Mouse (Mus musculus) monocyte, adult 2 months (primary cell): Measurements from ENCODE around the gene Zfp462.

Source experiments
- DNase-seq, 2 experiments: peaks; one replicate each; pipeline ENCODE4 v3.0.0; 2022; ENCODE audit warnings: low spot score in 2 of 2, low read depth in 1 of 2

The Zfp462 gene

DNA sequence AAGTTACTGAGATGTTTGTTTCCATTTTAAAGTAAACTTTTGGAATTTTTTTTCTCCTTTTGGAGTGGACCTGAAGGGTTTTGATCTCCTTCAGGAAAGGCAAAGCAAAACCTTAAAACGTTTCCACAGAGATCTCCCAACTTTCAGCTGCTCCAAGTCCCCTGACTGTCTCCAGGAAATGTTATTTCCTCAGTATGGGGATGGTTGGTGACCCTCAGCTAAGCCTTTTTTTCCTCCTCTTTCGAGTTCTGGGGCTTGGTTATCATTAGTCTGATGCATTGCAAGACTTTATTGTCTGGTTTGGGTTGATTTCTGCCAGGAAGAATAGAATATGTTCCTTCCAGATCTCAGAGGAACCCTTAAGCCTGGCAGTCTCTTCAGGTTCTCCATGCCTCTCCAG is 5.3 kb downstream of the Zfp462 start:
- no peak for DNase-seq

DNA sequence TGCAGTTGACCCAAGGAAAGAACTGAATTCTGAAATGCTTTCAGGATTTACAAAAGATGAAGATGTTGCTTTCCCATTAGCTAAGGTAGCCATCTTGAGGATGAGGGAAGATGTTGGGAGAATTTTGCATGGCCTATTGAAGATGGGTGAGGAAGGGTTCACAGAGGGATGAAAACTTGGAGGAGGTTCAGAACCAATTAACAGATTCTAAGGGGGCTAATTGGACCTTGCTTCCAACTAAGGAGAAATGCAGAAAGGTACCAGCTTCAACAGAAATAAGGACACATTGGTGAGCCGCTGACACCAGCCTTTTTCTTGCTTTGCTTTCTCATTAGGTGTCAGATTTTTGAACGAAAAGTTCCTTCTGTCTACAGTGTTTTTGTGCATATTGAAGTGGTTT is 6.0 kb downstream of the Zfp462 start:
- DNase-seq, result no peak

DNA sequence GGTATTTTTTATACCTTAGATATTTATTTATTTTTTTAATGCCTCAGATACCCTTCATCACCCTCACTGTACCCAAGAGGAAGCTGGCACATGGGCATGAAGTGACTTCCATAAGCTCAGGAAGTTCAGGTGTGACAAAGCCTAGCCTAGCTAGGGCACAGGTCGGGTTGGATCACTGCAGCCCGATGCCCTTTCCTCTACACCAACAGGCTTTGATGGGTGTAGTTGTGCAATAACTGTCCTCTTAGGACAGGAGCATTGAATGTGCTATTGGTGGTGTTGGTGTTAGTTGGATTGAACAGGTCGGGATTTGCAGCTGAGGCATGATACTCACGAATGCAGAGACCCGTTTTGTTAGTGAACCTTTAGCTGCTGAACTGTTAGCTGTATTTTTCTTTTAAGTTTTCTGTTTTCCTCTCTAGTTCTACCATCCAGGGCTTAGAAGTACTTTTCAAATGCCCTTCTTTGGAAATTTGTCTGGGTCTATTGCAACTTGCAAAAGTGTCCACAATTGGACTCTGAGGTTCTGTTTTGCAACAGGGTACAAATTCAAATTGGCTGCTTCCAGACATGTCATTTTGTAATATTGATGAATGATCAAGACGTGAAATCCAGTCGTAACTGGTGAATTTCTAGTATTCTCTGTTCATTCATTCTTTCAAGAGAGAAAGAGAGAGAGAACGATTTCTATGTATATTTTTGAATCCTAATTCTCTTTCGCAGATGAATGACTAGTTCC is 9.0 kb downstream of the Zfp462 start:
- DNase-seq, result no peak

DNA sequence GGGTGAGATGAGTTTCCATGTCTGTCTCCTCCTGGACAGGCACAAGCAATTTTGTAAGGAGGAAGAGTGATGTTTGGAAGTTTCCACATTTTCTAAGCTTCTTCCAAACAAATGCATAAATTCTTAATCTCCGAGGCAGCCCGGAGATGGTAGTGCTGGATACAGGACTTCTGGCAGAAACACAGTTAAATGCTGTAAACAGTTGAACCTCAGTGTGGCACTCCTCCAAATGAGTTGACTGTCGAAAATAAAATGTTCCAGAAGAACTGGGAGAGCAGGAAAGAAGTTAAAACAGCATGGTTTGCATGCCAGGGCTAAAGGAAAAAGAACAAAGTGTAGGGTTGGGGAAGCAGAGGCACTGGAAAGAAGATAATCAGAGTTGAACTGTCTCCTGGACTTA is 9.6 kb downstream of the Zfp462 start:
- DNase-seq, result no peak

DNA sequence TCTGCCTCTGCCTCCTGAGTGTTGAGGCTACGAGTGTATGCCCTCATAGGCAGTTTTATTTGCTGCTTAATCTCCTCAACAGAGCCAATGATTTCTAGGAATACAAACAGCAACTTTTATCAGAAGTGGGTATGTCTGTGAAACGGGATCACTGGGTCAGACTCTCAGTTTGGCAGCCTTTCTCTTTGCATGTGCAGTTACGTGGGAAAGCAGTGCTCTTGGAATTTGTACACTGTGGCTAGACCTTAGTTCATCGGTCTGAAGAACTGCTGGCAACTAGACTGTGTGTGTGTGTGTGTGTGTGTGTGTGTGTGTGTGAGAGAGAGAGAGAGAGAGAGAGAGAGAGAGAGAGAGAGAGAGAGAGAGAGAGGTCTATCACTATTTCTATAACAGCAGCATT is 15.9 kb downstream of the Zfp462 start:
- no peak for DNase-seq

DNA sequence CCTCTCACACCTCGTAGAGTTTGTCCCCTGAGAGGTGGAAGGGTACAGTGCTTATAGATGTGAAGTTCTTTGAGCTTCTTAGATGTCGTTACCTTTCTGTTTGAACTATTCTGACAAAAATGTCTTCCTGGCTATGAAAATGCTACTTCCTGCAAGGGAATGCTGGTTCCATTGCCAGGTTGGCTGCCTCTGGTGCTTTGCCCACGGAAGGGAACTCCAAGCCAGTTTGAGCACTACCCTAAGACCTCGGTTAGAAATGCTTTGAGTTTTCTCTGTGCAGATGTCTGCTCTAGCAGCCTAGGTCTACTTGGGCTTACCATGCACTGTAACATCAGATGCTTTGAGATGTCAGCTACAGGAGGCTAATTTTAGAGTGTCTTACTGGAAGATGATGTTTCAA is 17.3 kb downstream of the Zfp462 start:
- no peak for DNase-seq

DNA sequence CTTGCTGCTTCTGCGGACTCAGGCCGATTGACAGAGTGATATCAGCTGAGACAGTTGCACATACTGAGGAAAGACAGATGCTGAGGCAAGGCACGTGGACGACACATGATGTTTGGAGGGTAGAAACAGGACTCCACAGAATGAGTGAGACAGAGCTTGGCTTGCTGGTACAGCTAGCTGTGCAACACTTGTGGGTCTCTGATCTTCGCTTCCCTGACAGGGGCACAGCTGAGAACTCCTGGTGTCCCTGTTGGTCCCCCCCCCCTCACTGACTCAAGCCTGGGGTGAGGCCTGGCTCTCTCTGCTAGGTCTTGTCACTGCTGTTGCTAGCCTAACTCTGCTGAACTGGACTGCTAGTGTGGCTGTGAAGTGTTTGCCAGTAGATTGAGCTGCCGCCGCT is 18.7 kb downstream of the Zfp462 start:
- no peak for DNase-seq

DNA sequence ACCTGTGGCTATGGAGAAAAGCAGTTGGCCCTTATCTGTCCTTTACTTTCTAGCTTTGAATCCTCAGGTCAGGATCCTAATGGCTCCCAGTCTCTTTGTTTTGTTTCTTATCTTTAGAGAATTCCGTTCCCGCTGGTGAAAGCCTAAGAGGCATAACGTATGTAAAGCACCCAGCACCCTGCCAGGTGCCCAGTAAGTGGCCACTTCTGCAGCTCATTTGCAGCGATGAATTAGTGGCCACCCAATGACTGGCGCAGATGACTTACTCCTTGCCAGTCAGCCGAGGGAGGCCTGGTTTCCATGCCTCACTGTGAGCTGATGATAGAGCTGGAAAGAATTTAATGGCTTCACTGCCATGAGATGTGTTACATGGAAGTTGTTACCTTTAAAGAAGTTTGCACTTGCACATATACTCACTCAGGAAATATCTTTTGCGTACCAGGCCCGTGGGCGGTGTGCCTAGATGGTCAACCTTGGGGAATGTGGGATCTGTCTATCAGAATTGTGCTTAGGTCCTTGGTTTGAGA is 20.4 kb downstream of the Zfp462 start:
- DNase-seq, result no peak

DNA sequence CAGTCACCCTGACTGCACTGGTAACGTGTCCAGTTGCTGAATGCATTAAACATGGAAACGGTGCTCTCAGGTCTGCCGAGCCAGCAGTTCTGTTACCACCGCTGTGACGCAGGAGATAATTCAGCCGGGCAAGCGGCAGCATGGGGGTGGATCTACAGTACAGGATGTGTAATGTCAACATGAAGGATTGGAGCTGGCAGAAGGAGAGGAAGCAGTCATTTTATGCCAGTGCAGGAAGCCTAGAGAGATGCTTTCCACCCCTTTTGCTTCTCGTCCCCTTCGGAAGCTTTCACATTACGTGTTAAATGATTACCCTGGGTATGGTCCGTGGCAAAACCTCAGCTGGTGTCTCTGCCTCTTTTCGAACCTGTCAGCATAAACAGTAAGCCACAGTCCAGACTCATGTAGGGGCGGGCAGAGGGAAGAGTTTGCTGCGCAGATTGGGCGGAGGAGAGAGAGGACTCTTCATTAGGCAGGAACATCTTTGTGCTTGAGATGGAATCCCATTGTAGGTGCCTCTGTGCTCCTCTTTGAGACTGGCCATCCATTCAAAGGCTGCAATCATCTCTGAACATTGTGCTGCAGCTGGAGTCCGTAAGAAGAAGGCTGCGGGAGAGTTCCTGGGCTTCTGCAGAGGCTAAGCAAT is 21.4 kb downstream of the Zfp462 start:
- DNase-seq, result no peak

DNA sequence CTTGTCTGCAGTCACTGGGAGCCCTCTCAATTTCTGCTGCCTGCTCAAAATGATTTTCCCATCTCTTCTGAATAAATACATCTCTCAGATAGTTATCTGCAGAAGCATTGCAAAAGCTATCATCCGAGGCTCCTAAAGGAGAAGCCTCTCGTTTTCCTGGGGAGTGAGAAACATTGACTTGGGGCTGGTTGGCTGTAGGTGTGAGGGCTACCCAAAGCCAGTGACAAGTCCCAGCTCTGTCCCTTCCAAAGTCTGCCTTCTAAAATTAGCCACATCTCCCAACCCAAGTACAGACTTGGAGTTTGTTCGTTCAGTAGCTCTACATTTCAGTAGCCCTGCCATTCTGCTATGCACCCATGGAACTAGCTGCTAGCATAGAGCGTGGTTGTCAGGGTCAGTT is 22.3 kb downstream of the Zfp462 start:
- DNase-seq, result no peak

DNA sequence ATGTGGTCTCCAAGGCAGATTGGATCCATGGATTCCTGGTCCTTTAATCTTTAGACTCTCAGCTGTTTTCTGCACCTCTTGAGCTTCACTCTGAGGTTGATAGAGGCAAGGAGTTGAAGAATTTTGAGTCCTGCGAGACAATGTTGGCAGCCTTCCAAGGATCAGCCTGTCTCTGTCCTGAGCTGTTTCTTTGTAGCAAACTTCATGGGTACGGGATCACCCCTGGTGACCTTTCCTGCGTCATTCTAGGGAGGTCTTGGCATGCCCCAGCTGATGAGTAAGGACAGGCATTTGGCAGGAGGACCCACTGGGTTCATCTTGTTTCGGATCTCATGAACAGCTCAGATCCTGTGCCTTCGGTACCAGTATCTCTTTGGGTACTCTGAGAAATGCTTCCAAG is 22.9 kb downstream of the Zfp462 start:
- no peak for DNase-seq

DNA sequence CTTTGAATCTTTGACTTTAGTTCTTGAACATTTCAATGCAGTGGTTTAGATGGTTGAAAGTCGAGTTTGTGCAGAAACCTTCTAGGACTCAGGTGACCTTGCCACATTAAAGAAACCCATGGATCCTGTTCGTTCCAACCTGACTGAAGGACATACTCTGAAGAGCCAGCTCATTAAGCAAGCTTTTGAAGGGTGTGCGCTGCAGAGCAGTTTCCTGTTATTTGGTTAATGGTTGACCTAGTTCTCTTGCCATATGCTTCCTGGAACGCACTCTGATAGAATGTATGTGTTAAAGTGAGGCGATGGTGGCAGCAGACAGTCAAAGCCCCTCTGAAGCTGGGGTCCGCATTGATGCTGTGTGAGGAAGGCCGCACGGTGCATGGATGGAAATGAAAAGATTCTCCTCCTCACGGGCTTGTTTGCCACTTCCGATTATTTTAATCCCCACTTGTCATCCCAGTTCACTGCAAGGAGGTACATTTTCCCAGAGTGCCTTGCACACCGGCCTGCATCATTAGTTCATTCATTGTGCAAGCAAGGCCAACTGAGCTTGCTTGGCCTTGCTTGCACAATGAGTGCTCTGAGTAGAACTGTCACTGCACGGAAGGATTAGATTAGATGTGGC is 24.9 kb downstream of the Zfp462 start:
- DNase-seq, result no peak

DNA sequence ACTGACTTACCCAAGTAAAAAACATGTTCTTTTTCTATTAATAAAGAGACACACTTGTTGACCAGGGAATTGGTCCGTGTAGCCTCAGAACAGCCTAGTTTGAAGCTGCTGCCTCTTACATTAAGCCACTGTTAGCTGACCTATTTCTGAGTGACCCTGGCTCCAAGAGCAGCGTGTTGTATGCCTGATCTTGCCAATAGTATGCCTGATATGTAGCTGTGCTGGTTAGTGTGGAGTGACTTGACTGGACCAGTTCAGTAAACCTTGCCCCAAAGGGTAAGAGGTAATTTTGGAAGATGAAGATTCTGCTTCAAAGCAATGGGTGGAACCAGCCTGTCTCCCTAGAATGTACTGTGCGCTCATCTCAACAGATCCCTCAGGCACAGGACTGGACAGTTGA is 26.5 kb downstream of the Zfp462 start:
- no peak for DNase-seq

DNA sequence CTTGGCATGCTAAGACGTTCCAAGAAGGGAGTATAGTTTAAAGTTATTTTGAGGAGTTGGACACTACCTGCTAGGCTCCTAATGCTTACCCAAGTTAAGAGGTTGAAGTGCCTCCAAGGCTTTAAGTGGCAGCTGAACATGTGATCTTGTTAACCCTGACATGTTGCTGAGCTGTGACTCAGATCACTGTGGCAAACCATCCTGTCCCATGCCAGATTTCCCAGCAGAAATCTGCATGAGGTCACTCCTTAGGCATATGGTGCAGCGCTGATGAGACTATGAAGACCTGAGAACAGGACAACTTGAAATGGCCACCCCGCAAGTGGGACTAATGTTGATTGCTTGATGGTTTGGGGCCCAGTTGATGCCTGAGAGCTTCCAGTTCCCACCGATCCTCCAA is 27.2 kb downstream of the Zfp462 start:
- no peak for DNase-seq

DNA sequence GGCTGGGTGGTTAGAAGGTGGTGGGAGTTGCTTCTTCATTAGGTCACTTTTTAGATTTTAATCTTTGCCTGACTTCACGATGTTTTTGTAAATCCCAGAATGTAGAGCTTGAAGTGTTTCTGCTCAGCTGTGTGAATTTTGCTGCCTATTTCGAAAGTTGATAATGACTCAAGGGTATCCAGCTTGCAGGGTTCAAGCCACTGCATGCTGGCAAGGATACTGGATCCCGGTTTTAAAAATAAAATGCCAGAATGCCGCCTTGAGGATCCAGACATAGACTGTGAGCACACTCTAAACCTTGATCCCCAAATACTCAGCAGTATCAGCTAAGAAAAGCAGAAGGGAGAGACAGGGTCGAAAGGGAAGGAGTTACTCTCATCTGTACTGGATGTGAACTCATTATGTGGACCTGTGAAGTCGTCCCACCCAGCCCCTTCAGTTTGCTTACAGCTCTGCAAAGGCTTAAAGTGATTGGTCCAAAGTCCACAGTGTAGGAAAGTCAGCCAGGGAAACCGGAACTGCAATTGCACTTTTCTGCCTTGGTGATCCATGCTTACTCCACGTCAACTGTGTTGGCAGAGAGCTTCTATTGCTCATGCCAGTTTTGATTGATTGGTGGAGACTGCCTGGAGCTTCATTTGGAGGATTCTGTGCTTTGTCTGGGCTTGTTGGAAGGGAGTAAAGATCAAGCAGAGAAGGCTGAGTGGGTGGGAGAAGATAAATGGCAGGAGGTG is 28.1 kb downstream of the Zfp462 start:
- DNase-seq, result no peak

DNA sequence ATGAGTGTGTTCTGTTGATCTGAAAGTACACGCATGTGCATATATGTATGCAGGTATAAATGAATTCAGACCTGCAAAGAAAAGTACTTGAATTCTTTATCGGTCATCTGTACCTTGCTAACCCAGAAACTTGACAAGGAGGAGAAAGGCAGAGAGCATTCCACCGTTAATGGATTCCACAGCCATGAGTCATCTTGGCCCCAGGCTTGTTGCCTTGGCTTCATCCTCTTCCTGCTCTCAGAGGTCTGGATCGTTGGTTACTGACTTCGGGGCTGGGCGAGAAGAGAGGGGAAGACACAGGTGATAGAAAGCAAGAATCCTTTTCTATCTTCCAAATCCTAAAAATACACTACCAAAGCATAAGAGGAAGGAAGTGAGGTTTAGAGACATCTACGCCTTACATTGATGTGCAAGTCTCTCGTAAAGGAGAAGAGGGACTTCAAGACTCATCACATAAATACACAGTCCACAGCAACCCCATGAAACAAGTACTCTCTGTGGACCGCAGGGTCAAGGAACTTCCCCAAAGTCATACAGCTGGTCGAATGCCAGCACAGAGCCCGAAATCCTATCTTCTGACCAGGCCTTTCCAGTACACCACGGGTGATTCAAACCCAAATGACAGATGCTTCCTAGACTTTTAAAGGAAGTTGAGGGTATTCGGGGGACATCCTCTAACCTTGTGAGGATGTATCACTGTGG is 35.1 kb downstream of the Zfp462 start:
- no peak for DNase-seq

DNA sequence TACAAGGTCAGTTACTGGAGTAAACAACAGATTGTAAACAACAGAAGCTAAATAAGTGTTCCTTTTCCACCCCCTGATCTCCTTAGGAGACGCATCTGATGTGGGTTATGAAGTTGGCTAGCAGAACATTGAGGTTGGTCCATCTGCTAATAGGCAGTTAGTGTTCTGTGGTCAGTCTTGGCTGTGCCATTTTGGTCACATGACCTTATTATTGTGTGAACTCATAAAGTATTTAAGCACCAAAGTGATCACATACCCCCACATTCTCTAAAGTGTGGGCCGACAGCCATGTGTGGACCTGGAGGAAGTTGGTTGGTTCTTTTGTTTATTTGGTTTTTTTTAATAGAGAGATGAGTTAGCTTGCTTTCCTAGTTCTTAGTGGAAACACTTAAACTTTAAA is 39.7 kb downstream of the Zfp462 start:
- DNase-seq, result no peak

DNA sequence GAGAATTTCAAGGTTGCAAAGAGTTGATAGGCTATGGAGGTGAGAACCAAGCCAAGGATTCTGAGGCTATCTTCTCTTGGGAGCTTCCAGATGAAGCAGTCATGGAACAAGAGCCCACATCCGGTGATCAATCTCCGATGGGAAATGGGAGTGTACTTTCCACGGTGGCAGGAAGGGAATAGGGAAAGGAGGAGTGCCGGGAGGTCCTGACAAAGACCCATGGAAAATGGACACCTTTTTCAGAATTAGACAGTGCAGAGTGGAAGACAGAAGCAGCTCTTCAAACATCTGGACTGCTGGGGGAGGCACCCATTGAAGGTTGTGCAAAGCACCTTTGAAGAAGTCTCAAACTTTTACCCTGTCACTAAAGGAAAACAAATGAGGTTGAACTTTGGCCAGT is 41.8 kb downstream of the Zfp462 start:
- no peak for DNase-seq

DNA sequence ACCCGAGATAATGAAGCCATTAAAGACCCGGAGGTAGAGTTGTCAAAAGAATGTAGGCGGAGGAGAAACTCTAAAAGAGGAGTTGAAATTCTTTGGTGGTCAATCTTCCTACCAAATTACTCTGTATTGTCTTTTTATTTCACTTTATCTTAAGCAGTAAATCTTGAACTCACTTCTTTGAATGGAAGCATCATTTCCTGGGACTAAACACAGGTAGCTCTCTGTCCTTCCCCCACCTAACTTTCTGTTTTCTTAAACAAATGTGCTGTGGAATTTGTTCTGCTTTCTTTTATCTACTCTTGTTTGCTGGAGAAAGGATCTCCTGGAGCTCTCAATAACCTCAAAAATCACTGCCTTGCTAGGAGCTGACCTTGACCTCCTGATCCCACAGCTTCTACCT is 42.4 kb downstream of the Zfp462 start:
- no peak for DNase-seq

DNA sequence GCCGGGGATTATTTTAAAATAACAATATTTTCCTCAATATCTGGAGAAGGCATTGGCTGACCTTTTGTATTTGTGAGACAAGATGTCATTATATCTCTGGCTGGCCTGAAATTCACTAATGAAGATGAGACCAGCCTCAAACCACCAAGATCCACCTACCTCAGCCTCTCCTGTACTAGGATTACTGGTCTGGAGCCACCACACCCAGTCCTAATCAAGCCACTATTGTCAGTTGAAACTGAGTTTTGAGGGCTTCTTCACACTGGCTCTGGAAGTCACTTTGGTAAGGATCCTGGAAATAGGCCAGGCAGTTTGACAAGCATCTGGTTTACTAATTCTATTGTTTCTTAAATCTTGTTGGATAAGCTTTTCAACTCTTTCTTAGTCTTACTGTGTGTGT is 43.1 kb downstream of the Zfp462 start:
- DNase-seq, result no peak

DNA sequence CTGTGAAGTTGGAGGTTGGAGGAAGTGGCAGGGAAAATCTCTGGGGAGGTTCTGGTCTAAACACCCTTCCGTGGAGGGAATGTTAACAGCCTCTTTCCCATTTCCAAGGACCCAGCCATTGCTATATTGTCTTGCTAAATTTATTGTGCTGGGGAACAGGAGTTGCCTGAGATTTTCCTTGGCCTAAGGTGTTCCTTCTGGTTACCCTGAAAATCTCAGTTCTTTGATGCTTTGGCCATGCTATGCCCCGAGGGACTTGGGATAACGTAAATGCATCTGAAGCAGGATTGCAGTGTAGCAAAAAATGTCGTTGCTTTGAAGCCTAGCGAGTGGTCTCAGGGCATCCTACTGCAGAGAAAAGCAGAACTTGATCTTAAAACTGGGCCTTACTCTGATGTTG is 47.1 kb downstream of the Zfp462 start:
- DNase-seq, result no peak
